ENCODE assay signal across 19 mouse cellular contexts in the genomic region with DNA sequence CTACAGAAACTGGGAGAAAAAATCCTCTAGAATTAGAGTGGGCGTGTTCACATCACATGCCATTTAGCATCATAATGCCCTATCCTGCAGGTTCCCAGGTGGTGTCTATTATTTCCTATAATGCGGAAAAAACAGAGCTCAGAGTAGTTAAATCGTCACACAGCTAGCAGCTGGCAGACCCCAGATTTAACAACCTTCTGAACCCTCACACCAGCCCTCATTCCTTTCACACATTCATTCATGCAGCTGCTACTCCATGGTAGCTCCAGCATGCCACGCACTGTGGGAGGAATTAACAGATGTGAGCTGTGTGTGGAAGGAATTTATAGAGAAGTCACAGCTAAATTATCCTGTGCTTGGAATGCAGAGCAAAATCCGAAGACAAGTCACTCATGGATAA. TPM values are rescaled to one million over a fixed set of nuclear protein-coding genes. Genes with fewer than 3 reads are reported as not detected.
DNase-seq lines count a peak whose midpoint lies in the region; ATAC-seq lines count a peak whose summit lies in the region.
"Had no signal": no experiment of that assay in that cellular context is flagged by ENCODE, and none has a peak within 500 bp of the region (broad histone marks: within the 10 kb centered on the region; RNA-seq: fewer than 3 reads in every experiment).

No protein-coding gene starts in this region.

- no peak overlapping the region for H3K9ac ChIP-seq in hindbrain, embryonic 16.5 days (ENCODE audit: low read depth, low read length)
- H3K9ac ChIP-seq: embryonic facial prominence, embryonic 15.5 days; liver, embryonic 15.5 days; neural tube, embryonic 13.5 days had no signal

- H3K27me3 ChIP-seq in hindbrain, embryonic 10.5 days (ENCODE audit: insufficient read depth, poor library complexity, severe bottlenecking), result no peaks in the 10 kb centered on the region
- no peaks in the 10 kb centered on the region for H3K27me3 ChIP-seq in hindbrain, embryonic 16.5 days (replicated peaks; ENCODE audit: control insufficient read depth, insufficient read depth, low read length)
- H3K27me3 ChIP-seq: embryonic facial prominence, embryonic 15.5 days; liver, embryonic 15.5 days; neural tube, embryonic 13.5 days had no signal

- WGBS in hindbrain, embryonic 10.5 days, result 50% methylated on average over 5 of the region's 5 CpGs
- 23% methylated on average over 5 of the region's 5 CpGs for WGBS in hindbrain, embryonic 16.5 days

- DNase-seq in hindbrain, embryonic 10.5 days (ENCODE audit: low spot score), result peak; percentile 4
- DNase-seq in right cerebral cortex, adult 2 months (ENCODE audit: low spot score in 2 of 2), result peak; percentile 15 to 19
- no peak for DNase-seq in right cerebral cortex, postnatal 14 days
- DNase-seq in forelimb bud, embryonic 11.5 days (ENCODE audit: low read depth, low spot score), result peak; percentile 36
- DNase-seq in gastrocnemius, postnatal 10 days, result no peak
- DNase-seq in lung, postnatal 10 days, result no peak
- DNase-seq: cerebellum, adult 9-11 months; gastrocnemius, adult 2 months; heart, postnatal 10 days; lung, postnatal 4 days; midbrain, embryonic 14.5 days; retina, postnatal 1 day had no signal

- H3K27ac ChIP-seq in hindbrain, embryonic 10.5 days, result no peak overlapping the region
- no peak overlapping the region for H3K27ac ChIP-seq in hindbrain, embryonic 16.5 days (ENCODE audit: low read depth, low read length)
- H3K27ac ChIP-seq: embryonic facial prominence, embryonic 15.5 days; gastrocnemius, adult 2 months; liver, embryonic 15.5 days; neural tube, embryonic 13.5 days had no signal

- no peaks in the 10 kb centered on the region for H3K36me3 ChIP-seq in hindbrain, embryonic 10.5 days
- no peaks in the 10 kb centered on the region for H3K36me3 ChIP-seq in hindbrain, embryonic 16.5 days (ENCODE audit: control insufficient read depth, insufficient read depth, low read length)
- H3K36me3 ChIP-seq: embryonic facial prominence, embryonic 15.5 days; neural tube, embryonic 13.5 days had no signal

- ATAC-seq in hindbrain, embryonic 16.5 days, result no peak
- ATAC-seq: CD4-positive, CD25-positive, alpha-beta regulatory T cell, adult 4 months had no signal

- no peak overlapping the region for H3K4me2 ChIP-seq in hindbrain, embryonic 16.5 days (ENCODE audit: low read length)
- H3K4me2 ChIP-seq: embryonic facial prominence, embryonic 15.5 days; liver, embryonic 15.5 days; neural tube, embryonic 13.5 days had no signal

- H3K4me1 ChIP-seq in hindbrain, embryonic 10.5 days (replicated peaks), result no peaks in the 10 kb centered on the region
- H3K4me1 ChIP-seq in hindbrain, embryonic 16.5 days (ENCODE audit: control insufficient read depth, insufficient read depth, low read depth, low read length), result no peaks in the 10 kb centered on the region
- H3K4me1 ChIP-seq: embryonic facial prominence, embryonic 15.5 days; liver, embryonic 15.5 days; neural tube, embryonic 13.5 days had no signal

- no peaks in the 10 kb centered on the region for H3K9me3 ChIP-seq in hindbrain, embryonic 10.5 days
- H3K9me3 ChIP-seq in hindbrain, embryonic 16.5 days (ENCODE audit: control insufficient read depth, low read length), result no peaks in the 10 kb centered on the region
- H3K9me3 ChIP-seq: embryonic facial prominence, embryonic 15.5 days; liver, embryonic 15.5 days; neural tube, embryonic 13.5 days had no signal

- H3K4me3 ChIP-seq in hindbrain, embryonic 10.5 days, result no peak overlapping the region
- no peak overlapping the region for H3K4me3 ChIP-seq in hindbrain, embryonic 16.5 days (ENCODE audit: low read length)
- H3K4me3 ChIP-seq: embryonic facial prominence, embryonic 15.5 days; gastrocnemius, adult 2 months; liver, embryonic 15.5 days; neural tube, embryonic 13.5 days had no signal

RNA-seq across cellular contexts. Expression of gene A1cf, which starts 53.3 kb away (rescaled TPM):
- polyA plus RNA-seq in hindbrain, embryonic 10.5 days (2016; fragmentation: Nextera tagmentation; extraction: Ambion mirVana), result not detected in 2 replicates
- not detected in 2 replicates for polyA plus RNA-seq in hindbrain, embryonic 16.5 days (2015; fragmentation: Nextera tagmentation; extraction: Ambion mirVana)
- not detected for total RNA-seq in gastrocnemius, postnatal 10 days (2021)
- total RNA-seq: gastrocnemius, adult 2 months; heart, adult 8-10 months; heart, postnatal 10 days; layer of hippocampus, adult 18-20 months had no signal
- polyA plus RNA-seq: embryonic facial prominence, embryonic 15.5 days; midbrain, embryonic 14.5 days; neural tube, embryonic 13.5 days had no signal

Comparison
In these comparisons a context has a peak if more than half of its experiments do, and no peak if none do; other contexts are left out.
1. DNase-seq: peak in hindbrain, embryonic 10.5 days (single experiment), right cerebral cortex, adult 2 months (2 of 2) and forelimb bud, embryonic 11.5 days (single experiment); none in right cerebral cortex, postnatal 14 days (single experiment), gastrocnemius, postnatal 10 days (single experiment) and lung, postnatal 10 days (single experiment).